Mouse (Mus musculus): ENCODE data around the gene Hsd17b10. TPM values are rescaled to one million over a fixed set of nuclear protein-coding genes. Genes with fewer than 3 reads are reported as not detected.
A peak's percentile ranks its signal among the peaks of the same experiment; 100 is the strongest.

Hsd17b10 gene
- polyA plus RNA-seq (2015; fragmentation: Nextera tagmentation; extraction: Ambion mirVana): 195 and 208 TPM in 2 replicates

- Histone ChIP-seq H3K27me3 (replicated peaks; ENCODE audit: control insufficient read depth, insufficient read depth, low read length) (0 out of 2 replicates have a peak, but pooled peaks cover 9% of the 10 kb centered on the region), H3K4me2 (ENCODE audit: low read depth, low read length) (peak within 1 kb of the TSS; percentile 55), H3K9ac (ENCODE audit: low read depth, low read length) (peak within 1 kb of the TSS; percentile 61), H3K4me1 (ENCODE audit: control insufficient read depth, insufficient read depth, low read length) (no peaks in the 10 kb centered on the region), H3K9me3 (ENCODE audit: control insufficient read depth, low read length) (no peaks in the 10 kb centered on the region), H3K36me3 (ENCODE audit: control insufficient read depth, insufficient read depth, low read length) (0 out of 2 replicates have a peak, but pooled peaks cover 2% of the 10 kb centered on the region), H3K4me3 (ENCODE audit: low read length) (peak within 1 kb of the TSS; percentile 55), H3K27ac (ENCODE audit: low read length) (peak within 1 kb of the TSS; percentile 45)
- WGBS: 17% methylated on average over 39 of the region's 41 CpGs
- peak; percentile 99 for ATAC-seq
These were observed at the start of gene Hsd17b10 for GRCm38 (mm10) chrX:152001737-152002710. Gene Hsd17b10 (plus strand): TSS chrX:152001845.

GRCm38 (mm10) chrX:151999006-151999710 is 2.5 kb upstream of the Hsd17b10 start:
- no peak overlapping the region for H3K9ac ChIP-seq (ENCODE audit: low read depth, low read length)

GRCm38 (mm10) chrX:152001182-152001684 is 412 bp upstream of the Hsd17b10 start:
- Histone ChIP-seq H3K9me3 (ENCODE audit: control insufficient read depth, low read length) (no peaks in the 10 kb centered on the region), H3K27me3 (replicated peaks; ENCODE audit: control insufficient read depth, insufficient read depth, low read length) (peaks cover 10% of the 10 kb centered on the region), H3K36me3 (ENCODE audit: control insufficient read depth, insufficient read depth, low read length) (0 out of 2 replicates have a peak, but pooled peaks cover 2% of the 10 kb centered on the region), H3K27ac (ENCODE audit: low read length) (no peak overlapping the region), H3K4me2 (ENCODE audit: low read depth, low read length) (peak overlapping the region; percentile 50), H3K9ac (ENCODE audit: low read depth, low read length) (peak overlapping the region; percentile 37; the same call in 1 of the 2 replicates), H3K4me3 (ENCODE audit: low read length) (peak overlapping the region; percentile 55), H3K4me1 (ENCODE audit: control insufficient read depth, insufficient read depth, low read length) (no peaks in the 10 kb centered on the region)
- WGBS: 33% methylated on average over 9 of the region's 9 CpGs
- peak; percentile 34 for ATAC-seq

More at GRCm38 (mm10) chrX:151999006-151999710, 2.5 kb upstream of the Hsd17b10 start:
- peaks cover 15% of the 10 kb centered on the region for H3K27me3 ChIP-seq (replicated peaks; ENCODE audit: control insufficient read depth, insufficient read depth, low read length)
- H3K4me1 ChIP-seq (ENCODE audit: control insufficient read depth, insufficient read depth, low read length): no peaks in the 10 kb centered on the region
- no peaks in the 10 kb centered on the region for H3K9me3 ChIP-seq (ENCODE audit: control insufficient read depth, low read length)
- WGBS: 77% methylated on average over 4 of the region's 4 CpGs
- ATAC-seq: no peak
- no peak overlapping the region for H3K27ac ChIP-seq (ENCODE audit: low read length)
- H3K4me2 ChIP-seq (ENCODE audit: low read depth, low read length): no peak overlapping the region
- H3K4me3 ChIP-seq (ENCODE audit: low read length): no peak overlapping the region
- 0 out of 2 replicates have a peak, but pooled peaks cover 2% of the 10 kb centered on the region for H3K36me3 ChIP-seq (ENCODE audit: control insufficient read depth, insufficient read depth, low read length)

- Histone ChIP-seq H3K9me3 (ENCODE audit: control insufficient read depth, low read length) (no peaks in the 10 kb centered on the region), H3K36me3 (ENCODE audit: control insufficient read depth, insufficient read depth, low read length) (0 out of 2 replicates have a peak, but pooled peaks cover 2% of the 10 kb centered on the region), H3K9ac (ENCODE audit: low read depth, low read length) (no peak overlapping the region), H3K4me3 (ENCODE audit: low read length) (0 out of 2 replicates have a peak overlapping the region, but pooled peaks have one; percentile 7), H3K27ac (ENCODE audit: low read length) (no peak overlapping the region), H3K4me2 (ENCODE audit: low read depth, low read length) (no peak overlapping the region), H3K27me3 (replicated peaks; ENCODE audit: control insufficient read depth, insufficient read depth, low read length) (0 out of 2 replicates have a peak, but pooled peaks cover 7% of the 10 kb centered on the region), H3K4me1 (ENCODE audit: control insufficient read depth, insufficient read depth, low read length) (no peaks in the 10 kb centered on the region)
- 51% methylated on average over 2 of the region's 2 CpGs for WGBS
- ATAC-seq: no peak
These were observed 1.2 kb downstream of the Hsd17b10 start for GRCm38 (mm10) chrX:152002865-152003264.

GRCm38 (mm10) chrX:152007863-152008262 is 6.2 kb downstream of the Hsd17b10 start:
- no peak overlapping the region for H3K4me2 ChIP-seq (ENCODE audit: low read depth, low read length)
- 0 out of 2 replicates have a peak, but pooled peaks cover 5% of the 10 kb centered on the region for H3K27me3 ChIP-seq (replicated peaks; ENCODE audit: control insufficient read depth, insufficient read depth, low read length)
- no peaks in the 10 kb centered on the region for H3K4me1 ChIP-seq (ENCODE audit: control insufficient read depth, insufficient read depth, low read length)
- H3K9ac ChIP-seq (ENCODE audit: low read depth, low read length): no peak overlapping the region
- H3K27ac ChIP-seq (ENCODE audit: low read length): no peak overlapping the region
- 0 out of 2 replicates have a peak, but pooled peaks cover 2% of the 10 kb centered on the region for H3K36me3 ChIP-seq (ENCODE audit: control insufficient read depth, insufficient read depth, low read length)
- ATAC-seq: no peak
- no peak overlapping the region for H3K4me3 ChIP-seq (ENCODE audit: low read length)
- 81% methylated on average over 1 of the region's 1 CpGs for WGBS
- no peaks in the 10 kb centered on the region for H3K9me3 ChIP-seq (ENCODE audit: control insufficient read depth, low read length)

GRCm38 (mm10) chrX:152015752-152016150 is 14.1 kb downstream of the Hsd17b10 start:
- H3K27ac ChIP-seq (ENCODE audit: low read length): peak overlapping the region; percentile 83
- WGBS: 20% methylated on average over 11 of the region's 11 CpGs
- no peaks in the 10 kb centered on the region for H3K9me3 ChIP-seq (ENCODE audit: control insufficient read depth, low read length)
- H3K9ac ChIP-seq (ENCODE audit: low read depth, low read length): peak overlapping the region; percentile 72
- H3K27me3 ChIP-seq (replicated peaks; ENCODE audit: control insufficient read depth, insufficient read depth, low read length): peaks cover 3% of the 10 kb centered on the region; the same call in 1 of the 2 replicates
- H3K4me2 ChIP-seq (ENCODE audit: low read depth, low read length): peak overlapping the region; percentile 55
- H3K4me3 ChIP-seq (ENCODE audit: low read length): peak overlapping the region; percentile 63
- H3K36me3 ChIP-seq (ENCODE audit: control insufficient read depth, insufficient read depth, low read length): no peaks in the 10 kb centered on the region
- peak; percentile 51 for ATAC-seq
- H3K4me1 ChIP-seq (ENCODE audit: control insufficient read depth, insufficient read depth, low read length): peaks cover 5% of the 10 kb centered on the region; the same call in 1 of the 2 replicates

GRCm38 (mm10) chrX:152016151-152017145 is 14.8 kb downstream of the Hsd17b10 start, which contains the start of the genes Ribc1 and Smc1a:
Gene Ribc1 (minus strand): TSS chrX:152016295.
Gene Smc1a (plus strand): TSS chrX:152016428.
- 16% methylated on average over 64 of the region's 64 CpGs for WGBS
- no peaks in the 10 kb centered on the region for H3K36me3 ChIP-seq (ENCODE audit: control insufficient read depth, insufficient read depth, low read length)
- peaks cover 3% of the 10 kb centered on the region; the same call in 1 of the 2 replicates for H3K27me3 ChIP-seq (replicated peaks; ENCODE audit: control insufficient read depth, insufficient read depth, low read length)

GRCm38 (mm10) chrX:152017186-152017585 is 15.5 kb downstream of the Hsd17b10 start:
- no peaks in the 10 kb centered on the region for H3K9me3 ChIP-seq (ENCODE audit: control insufficient read depth, low read length)
- H3K27me3 ChIP-seq (replicated peaks; ENCODE audit: control insufficient read depth, insufficient read depth, low read length): peaks cover 3% of the 10 kb centered on the region; the same call in 1 of the 2 replicates
- H3K4me2 ChIP-seq (ENCODE audit: low read depth, low read length): peak overlapping the region; percentile 45
- ATAC-seq: no peak
- 21% methylated on average over 14 of the region's 14 CpGs for WGBS
- peak overlapping the region; percentile 58 for H3K4me3 ChIP-seq (ENCODE audit: low read length)
- H3K27ac ChIP-seq (ENCODE audit: low read length): no peak overlapping the region
- peak overlapping the region; percentile 68 for H3K9ac ChIP-seq (ENCODE audit: low read depth, low read length)
- no peaks in the 10 kb centered on the region for H3K36me3 ChIP-seq (ENCODE audit: control insufficient read depth, insufficient read depth, low read length)
- peaks cover 5% of the 10 kb centered on the region; the same call in 1 of the 2 replicates for H3K4me1 ChIP-seq (ENCODE audit: control insufficient read depth, insufficient read depth, low read length)

More at GRCm38 (mm10) chrX:152016151-152017145, 14.8 kb downstream of the Hsd17b10 start, which contains the start of the genes Ribc1 and Smc1a:
- H3K4me3 ChIP-seq (ENCODE audit: low read length): peak within 1 kb of the TSS; percentile 63
- peak within 1 kb of the TSS; percentile 72 for H3K9ac ChIP-seq (ENCODE audit: low read depth, low read length)
- ATAC-seq: peak; percentile 99
- no peaks in the 10 kb centered on the region for H3K9me3 ChIP-seq (ENCODE audit: control insufficient read depth, low read length)
- peak within 1 kb of the TSS; percentile 55 for H3K4me2 ChIP-seq (ENCODE audit: low read depth, low read length)
- H3K27ac ChIP-seq (ENCODE audit: low read length): peak within 1 kb of the TSS; percentile 89
- peaks cover 5% of the 10 kb centered on the region; the same call in 1 of the 2 replicates for H3K4me1 ChIP-seq (ENCODE audit: control insufficient read depth, insufficient read depth, low read length)

All from intestine, embryonic 16.5 days (tissue).